Mouse (Mus musculus) lung, postnatal 25 days (tissue): ENCODE measurements around the gene Exoc3l.

ENCODE experiments used
- DNase-seq: peaks from one replicate; pipeline ENCODE4 v3.0.0; 2022; ENCODE audit warnings: low spot score

Gene Exoc3l

DNA sequence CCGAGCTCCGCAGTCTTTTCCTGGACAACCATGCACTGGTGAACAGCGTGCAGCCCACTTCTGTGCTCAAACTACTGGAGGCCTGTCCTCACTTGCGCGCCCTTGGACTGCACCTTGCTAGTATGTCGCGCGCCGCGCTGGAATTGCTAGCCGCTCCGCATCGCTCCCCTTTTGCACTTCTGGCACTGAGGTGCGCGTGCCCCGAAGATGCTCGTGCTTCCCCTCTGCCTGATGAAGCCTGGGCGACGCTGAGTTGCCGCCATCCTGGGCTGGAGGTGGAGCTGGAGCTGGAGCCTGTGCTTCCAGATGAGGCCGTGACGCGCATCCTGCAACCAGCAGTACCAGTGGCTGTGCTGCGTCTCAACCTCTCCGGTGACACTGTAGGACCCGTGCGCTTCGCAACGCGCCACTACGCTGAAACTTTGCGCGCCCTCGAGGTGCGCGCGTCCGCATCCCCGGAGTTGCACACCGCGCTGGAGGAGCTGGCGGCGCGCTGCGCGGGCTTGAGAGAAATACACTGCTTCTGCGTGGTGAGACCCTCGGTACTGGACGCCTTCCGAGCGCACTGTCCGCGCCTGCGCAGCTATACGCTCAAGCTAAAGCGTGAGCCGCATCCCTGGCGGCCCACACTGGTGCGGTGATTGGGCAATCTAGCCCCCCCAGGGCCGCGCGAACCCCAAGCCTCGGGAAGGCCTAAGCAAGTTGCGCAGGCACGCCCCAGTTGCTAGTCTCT is 27.4 kb downstream of the Exoc3l start:
- no peak for DNase-seq

DNA sequence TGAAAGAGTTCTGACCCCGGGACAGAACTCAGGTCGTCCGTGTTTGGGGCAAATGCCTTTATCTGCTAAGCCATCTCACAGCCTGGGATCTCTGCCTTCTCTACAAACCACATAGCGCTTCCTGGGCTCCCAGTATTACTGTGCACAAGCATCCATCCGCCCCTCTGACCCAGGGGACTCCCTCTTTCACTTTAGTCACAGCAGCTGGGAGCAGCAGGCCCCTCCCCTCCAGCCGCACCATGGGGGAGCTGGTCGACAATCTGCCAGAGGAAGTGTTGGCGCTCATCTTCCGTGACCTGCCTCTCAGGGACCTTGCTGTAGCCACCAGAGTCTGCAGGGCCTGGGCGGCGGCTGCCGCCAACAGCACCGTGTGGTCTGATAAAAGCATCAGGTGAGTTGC is 29.1 kb downstream of the Exoc3l start:
- DNase-seq, result no peak

DNA sequence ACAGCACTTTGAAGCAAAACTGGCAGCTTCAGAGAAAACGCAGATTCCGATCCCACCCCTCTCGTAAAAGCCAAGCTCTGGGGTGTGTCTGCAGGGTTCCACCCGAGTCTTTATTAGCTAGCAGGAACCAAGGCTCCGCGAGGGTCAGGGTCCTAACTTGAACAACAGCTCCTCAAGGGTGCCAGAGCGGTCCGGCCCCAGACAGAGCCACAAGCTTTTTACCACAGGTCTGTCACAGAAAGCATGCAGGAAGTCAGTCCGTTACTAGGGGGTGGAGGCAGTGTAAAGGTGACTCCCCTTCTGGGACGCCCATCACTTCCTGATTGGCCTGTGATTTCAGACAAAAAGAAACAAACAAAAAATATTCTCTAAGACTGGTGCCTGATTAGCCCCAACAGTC is 30.8 kb downstream of the Exoc3l start:
- peak; percentile 67 for DNase-seq

DNA sequence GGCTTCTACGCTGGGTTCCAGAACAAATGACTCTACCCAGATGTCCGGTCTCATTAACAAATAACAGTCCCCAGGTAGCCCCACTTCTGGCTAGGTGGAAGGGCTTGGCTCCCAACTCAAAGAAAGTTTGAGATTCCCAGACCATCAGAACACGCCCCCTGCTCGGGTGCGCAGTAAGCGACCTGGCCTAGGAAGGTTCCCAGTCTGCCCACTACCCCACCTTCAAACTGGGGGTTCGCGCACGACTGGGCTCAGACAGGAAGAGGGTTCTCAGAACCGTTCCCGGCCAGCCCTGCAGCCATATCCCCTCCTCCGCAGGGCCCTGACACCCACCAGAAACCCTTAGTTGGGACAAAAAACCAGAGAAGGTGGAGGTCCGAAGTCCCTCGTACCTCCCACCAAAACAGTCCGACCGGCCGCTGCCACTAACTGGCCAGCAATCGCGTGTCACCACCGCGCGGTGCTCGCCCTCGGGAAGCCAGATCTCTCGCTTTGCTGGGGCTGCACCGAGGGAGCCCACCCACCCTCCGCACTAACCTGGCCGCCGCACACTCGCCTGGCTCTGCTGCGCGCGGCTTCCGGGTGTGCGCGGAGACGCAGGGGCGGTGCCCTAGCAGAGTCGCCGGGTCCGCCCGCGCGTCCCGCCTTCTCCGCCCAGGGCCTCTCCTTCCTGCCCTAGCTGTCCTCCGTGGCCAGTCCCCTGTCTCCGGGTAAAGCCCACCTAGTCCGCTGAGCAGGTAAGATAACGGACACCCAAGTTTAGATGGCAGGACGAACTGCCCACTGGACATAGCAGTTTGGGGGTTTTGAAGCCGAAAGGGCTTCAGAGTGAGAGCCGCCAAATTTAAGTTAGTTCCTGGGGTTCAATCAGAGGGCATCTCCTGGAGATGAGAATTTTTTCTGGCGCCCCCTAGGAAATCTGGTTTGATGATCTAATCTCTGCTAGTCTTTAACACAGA is 31.6 kb downstream of the Exoc3l start, which contains the start of the genes Tradd and Fbxl8:
TSS of gene Tradd (minus strand) at position 586 of the 959 bp plus-strand sequence.
TSS of gene Fbxl8 (plus strand) at position 625 of the 959 bp plus-strand sequence.
- peak; percentile 82 for DNase-seq

DNA sequence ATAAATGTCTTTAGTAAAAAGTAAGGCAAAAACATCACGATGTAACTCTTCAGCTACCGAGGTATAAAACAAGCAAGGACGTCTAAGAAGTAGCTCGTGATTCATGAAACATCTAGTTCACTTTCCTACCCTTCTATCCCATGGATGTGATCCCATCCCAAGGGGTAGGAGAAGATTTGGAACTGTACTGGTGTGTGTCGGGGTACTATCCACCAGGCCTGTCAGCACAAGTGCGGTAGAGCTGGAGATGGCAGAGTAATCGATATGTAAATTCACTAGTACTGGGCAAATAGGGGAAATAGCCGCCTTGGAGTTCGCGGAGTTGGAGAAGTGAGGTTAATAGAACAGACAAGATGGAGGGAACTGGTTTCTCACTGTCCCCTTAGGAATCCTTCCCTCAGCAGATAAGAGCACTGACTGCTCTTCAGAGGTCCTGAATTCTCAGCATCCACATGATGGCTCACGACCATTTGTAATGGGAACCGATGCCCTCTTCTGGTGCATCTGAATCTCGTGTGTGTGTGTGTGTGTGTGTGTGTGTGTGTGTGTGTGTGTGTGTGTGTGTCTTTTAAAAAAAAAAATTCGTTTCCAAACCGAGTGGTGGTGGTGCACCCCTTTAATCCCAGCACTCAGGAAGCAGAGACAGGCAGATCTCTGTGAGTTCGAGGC is 32.5 kb downstream of the Exoc3l start:
- DNase-seq, result no peak

DNA sequence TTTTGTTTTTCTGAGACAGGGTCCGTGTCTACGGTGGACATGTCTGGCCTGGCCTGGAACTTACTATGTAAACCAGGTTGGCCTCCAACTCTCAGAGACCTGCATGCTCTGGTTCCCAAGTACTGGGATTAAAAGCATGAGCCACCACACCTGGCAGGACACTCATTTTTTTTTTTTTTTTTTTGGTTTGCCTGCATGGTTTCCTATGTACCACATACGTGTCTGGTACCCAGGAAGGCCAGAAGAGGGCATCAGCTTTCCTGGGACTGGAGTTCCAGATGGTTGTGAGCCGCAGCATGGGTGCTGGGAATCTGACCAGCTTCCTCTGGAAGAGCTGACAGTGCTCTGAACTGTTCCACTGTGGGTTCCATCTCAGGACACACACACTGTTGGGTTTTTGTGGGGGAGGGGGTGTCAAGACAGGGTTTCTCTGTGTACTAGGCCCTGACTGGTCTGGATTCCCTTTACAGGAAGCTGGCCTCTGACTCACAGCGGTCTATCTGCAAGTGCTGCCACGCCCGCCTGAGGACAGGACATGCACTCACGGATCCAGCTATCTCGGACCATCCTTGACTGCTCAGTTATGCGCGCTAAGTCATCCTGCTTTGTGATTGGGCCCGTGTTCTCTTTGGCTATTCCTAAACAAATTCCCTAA is 34.4 kb downstream of the Exoc3l start:
- no peak for DNase-seq

DNA sequence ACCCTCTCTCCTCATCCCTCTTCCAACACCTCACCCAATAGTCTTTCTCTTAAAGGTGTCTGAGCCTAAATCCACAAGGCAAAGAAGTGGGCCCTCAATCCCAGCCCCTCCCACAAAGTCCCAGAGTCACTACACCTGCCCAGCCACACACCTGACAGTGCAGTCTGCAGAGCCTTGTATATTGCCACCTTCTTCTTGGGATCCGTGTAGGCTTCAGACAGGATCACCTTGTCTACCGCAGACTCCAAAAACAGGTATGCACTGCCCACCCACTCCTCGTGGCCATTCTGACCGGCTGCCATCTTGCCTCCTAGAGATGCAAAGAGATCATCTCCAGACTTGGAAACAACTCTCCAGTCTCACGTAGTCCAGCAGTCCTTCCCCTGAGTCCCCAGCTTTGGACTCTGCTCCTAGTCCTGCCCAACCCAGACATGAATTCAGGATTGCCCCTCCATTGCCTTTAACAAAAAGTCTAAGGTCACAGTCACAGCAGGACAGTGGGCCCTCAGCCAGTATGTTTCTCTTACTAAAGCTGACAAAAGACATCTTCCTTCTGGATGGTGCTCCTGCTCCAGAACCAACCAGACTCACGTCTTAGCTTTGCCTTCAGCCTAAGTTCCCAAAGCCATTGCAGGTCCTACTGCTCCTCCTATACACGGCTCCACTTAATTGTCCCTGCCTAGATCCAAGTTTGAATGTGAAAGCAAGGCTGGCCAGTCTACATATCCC is 35.4 kb downstream of the Exoc3l start:
- DNase-seq, result peak; percentile 35

DNA sequence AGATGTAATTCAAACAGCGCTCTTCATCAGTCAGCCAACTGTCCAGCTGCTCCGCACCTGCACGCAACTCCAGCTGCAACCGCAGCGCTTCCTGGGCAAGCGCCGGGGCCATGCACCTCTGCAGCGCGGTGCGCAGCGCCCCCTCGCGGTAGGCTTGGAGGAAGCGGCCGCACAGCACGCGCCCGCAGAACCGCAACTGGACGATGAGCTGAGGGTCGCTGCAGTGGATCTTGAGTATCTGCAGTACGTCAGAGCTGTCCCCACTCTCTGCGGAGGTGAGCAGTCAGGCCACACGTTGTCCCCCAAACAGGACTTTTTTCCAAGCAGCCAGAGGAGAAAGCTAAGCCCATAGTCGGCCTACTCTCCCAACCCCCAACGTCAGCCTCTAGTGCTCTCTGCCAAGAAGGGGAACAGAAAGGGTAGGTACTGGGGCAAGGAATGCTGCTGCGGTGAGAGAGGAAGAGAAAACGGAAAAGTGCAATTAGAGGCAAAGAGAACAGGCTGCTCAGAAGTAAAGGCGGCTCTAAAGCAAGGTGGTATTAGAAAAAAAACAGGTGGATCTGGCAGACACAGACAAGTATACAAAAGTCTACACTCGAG is 36.1 kb downstream of the Exoc3l start:
- DNase-seq, result peak; percentile 64

DNA sequence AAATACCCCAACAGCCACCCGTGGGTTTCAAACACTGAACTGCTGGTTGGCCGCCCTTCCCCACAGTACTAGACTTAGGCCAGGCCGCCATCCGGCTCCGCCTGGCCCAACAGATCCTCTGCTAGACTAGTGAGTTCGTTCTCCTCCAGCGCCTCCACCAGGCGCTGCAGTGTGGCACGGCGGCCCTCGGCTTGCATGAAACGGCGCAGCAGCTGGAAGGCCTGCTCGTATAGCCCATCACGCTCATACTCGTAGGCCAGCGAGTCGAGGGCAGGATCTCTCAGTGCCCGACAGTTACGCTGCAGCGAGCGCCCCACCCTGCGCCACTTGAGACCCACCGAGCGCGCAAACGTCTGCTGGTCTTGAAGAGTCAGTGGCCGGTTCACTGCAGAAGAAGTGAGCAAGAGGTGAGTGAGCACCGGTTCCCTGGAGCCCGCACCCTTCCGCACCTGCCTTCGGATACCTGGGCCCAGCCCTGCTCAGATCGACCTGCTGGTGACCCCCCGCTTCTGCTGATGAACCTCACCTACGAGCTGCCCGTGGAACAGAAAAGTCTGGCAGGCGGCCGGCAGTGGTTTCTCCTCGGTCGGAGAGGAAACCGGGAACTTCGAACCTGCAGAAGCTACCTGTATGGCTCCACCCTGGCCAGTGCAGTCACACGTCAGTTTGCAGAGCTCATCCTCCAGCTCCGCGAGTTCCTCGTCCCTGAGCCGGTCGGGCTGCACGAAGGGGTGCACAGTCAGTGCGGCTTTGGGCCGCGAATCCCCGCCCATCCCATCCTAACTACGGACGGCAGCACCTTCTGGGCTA is 36.8 kb downstream of the Exoc3l start:
- peak; percentile 30 for DNase-seq

DNA sequence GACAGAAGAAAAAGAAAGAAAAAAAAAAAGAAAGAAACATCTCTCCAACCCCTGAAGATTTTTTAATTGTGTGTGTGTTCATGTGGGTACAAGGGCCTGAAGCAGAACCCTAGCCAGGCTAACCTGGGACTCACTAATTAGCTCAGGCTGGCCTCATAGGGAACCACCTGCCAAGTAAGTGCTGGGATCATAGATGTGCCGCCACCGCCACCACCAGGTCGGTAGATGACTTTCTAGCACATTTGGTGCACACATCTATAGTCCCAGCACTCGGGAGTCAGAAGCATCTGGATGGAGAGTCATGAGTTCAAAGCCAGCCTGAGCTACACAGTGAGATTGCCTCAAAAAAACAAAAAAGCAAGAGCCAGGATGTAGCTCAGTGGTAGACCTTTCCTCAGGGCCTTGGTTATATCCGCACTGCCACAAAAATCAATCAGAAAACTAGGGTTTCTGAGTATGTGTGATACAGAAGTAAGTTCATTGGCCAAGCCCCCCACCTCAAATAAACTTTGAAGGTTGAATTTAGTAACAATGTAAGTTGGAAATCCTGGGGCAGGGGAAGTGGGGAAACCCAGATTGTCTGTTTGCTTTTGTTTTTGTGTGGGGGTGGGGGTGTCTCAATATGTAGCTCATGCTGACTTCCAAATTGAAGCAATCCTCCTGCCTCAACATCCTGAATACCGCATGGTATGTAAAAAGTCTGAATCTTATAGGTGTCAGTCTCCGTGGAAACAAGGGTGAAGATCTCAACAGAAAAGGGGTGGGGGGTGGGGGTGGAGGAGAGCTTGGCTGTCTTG is 38.4 kb downstream of the Exoc3l start:
- no peak for DNase-seq

DNA sequence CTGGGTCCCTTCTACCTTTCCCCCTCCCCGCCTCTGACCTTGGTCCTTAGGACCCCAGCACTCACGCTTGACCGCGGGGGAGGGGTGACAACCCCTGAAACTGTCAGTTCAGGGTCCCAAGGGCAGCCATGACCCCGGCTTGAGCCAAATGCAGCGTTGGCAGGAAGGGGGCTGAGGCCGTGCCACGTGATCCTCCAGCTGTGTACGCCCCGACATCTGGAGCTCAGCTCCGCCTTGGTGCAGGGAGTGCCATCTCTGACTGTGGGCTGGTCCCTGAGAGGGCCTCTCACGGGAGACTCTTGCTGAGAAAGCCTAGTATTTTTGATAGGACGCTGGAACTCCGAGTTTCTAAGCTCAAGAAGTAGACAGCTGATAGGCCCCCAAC is 40.9 kb downstream of the Exoc3l start, which contains the start of gene B3gnt9:
TSS of gene B3gnt9 (minus strand) at position 188 of the 385 bp plus-strand sequence.
- DNase-seq, result peak; percentile 75

DNA sequence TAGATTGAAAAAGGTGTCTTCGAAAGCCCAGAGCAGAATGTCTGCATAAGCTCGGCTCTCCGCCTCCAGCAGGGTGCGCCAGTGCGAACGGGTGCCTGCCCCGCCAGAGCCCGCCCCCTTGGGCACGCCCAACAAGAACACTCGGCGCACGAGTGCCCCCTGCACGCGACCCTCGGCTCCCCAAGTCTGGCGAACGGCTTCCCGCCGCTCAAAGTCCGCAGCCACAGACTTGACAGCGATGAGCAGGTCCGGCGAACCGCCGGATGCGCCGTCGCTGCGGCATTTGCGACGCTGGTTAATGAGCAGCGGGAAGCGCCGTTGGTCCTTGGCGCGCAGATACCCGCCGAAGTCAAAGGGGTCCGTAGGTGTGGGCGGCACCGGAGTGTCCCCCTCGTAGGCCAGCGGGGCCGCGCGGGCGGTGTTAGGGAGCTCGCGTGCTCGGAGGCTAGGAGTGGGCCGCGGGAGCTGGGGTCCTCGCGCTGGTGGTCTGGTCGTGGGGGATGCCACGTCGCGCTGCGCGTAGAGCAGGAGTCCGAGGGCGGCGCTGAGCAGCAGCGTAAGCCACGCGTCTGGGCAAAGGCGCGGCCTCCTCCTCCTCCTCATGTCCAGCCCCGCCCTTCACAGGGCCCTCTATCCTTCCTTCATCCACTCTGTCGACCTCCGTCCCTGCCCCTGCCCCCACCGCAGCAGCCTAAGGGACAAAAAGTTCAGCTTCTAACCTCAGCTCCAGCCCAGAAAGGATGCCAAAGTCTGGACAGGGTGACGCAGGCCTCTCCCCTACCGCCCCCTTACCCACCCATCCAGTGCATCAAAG is 41.5 kb downstream of the Exoc3l start:
- DNase-seq, result peak; percentile 88

DNA sequence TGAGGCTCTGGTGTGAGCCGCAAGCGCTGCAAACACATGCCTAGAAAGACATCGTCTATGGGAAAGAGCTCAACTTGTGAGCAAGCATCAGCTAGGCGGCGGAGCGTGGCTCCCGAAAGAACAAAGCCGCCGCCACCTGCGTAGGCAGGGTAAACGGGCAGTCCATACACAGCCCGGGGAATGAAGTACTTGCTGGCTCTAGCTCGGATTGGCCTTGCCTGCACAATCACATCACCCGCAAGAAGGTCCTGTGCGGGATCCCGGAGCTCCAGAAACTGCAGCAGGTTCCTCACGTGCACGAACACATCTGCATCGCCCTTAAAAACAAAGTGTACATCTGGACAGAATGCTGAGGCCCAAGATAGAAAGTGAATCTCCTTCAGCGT is 42.1 kb downstream of the Exoc3l start:
- no peak for DNase-seq

DNA sequence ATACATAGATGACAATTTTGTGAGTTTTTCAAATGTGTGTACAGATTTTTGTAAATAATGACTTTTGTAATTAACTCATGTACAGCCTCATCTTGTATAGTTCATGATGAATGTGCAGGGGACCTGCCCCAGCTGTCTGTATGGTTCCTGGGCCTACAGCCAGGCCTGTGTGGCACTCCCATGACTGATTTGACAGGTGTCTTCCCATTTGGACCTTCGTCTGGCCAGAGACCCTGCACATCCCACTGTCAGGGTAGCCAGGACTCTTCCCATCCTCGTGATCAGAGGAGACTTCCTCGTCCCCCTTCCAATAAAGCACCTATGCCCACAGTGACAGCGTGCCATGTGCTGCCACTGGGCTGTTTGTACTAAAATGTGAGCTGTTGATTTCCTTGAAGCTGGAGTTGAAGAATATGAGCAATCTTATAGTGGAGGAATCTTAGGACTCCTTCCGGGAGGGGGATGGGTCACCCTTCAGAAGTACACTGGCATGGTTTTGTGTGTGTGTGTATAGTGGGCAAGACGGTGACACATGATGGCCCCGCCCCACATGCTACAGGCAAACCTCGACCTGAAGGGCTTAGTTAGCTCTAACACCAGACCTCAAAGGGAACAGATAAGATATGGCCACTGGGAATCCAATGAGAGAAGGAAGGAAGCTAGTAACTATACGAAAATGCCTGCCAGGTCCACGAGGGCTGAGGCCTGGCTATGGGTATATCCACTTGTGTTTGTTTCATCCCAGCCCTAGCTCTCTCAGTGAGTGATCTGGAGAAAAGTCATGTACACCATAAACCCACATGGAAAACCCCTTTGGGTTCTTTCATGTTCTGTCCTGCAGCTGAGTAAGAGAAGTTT is 43.0 kb downstream of the Exoc3l start:
- DNase-seq, result no peak

DNA sequence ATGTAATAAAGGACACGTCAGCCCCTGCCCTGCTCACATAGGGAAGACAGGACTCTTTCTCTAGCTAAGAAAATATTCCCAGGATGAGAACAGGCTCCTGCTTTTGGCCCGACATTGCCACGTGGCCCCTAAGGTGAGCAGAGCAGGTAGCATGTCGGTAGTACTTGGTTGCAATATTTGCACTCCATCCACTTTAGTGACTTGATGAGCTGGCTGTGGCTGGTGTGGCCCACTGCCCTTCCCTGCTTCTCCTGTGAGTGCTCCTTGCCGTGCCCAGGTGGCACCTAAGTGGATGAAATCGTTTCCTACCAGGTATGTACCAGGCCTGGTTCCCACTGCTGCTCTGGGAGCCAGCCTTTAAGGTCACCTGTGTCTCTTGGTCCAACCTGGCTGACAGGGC is 43.9 kb downstream of the Exoc3l start:
- DNase-seq, result peak; percentile 66

DNA sequence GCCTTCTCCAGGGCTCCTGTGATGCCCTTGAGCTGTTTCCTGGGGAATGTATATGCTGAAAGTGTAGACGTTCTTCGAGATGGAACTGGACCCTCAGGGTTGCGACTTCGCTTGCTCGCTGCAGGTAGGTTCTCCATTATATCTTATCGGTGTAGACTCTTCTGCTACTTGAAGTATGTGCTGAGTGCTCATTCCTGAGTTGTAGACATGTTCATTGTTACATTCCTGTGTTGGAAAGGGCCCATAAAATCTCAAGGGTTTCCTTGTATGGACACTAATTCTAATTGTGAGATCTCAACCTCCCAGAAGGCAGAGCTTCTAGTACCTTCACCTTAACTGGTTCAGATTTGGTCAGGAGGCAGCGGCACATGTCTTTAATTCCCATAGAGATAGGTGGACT is 54.9 kb downstream of the Exoc3l start:
- DNase-seq, result peak; percentile 70
